Mouse (Mus musculus): ENCODE measurements at regions not wholly inside any gene's neighbourhood (a gene's known extent, or its start where the extent isn't known, plus 50 kb on each side); places are given as distances from the start of the nearest gene placed in this dataset.

GRCm38 (mm10) chr11:32908723-32909411, 84.5 kb upstream of the Smim23 start:
- Histone ChIP-seq H3K4me3 (ENCODE audit: low read depth, low read length) (no peak overlapping the region), H3K27me3 (replicated peaks; ENCODE audit: control insufficient read depth, insufficient read depth, low read length) (no peaks in the 10 kb centered on the region), H3K9me3 (ENCODE audit: control insufficient read depth) (no peaks in the 10 kb centered on the region), H3K36me3 (ENCODE audit: control insufficient read depth, insufficient read depth) (no peaks in the 10 kb centered on the region), H3K9ac (ENCODE audit: low read depth, low read length) (no peak overlapping the region), H3K4me2 (replicated peaks; ENCODE audit: low read depth) (no peak overlapping the region), H3K4me1 (replicated peaks; ENCODE audit: control insufficient read depth, insufficient read depth, low read length) (no peaks in the 10 kb centered on the region), H3K27ac (ENCODE audit: low read depth, low read length) (no peak overlapping the region)
- no peak for ATAC-seq
- TF ChIP-seq CTCF (IDR thresholded peaks at IDR 0.05; ENCODE audit: low read depth) = no peak
- 82% methylated on average over 14 of the region's 14 CpGs for WGBS

GRCm38 (mm10) chr11:32907520-32908233, 83.3 kb upstream of the Smim23 start:
- Histone ChIP-seq H3K9ac (ENCODE audit: low read depth, low read length) (no peak overlapping the region), H3K27ac (ENCODE audit: low read depth, low read length) (no peak overlapping the region), H3K4me2 (replicated peaks; ENCODE audit: low read depth) (no peak overlapping the region), H3K27me3 (replicated peaks; ENCODE audit: control insufficient read depth, insufficient read depth, low read length) (no peaks in the 10 kb centered on the region), H3K4me3 (ENCODE audit: low read depth, low read length) (no peak overlapping the region), H3K4me1 (replicated peaks; ENCODE audit: control insufficient read depth, insufficient read depth, low read length) (no peaks in the 10 kb centered on the region), H3K9me3 (ENCODE audit: control insufficient read depth) (no peaks in the 10 kb centered on the region), H3K36me3 (ENCODE audit: control insufficient read depth, insufficient read depth) (no peaks in the 10 kb centered on the region)
- no peak for ATAC-seq
- WGBS = 42% methylated on average over 10 of the region's 10 CpGs
- no peak for TF ChIP-seq CTCF (IDR thresholded peaks at IDR 0.05; ENCODE audit: low read depth)

GRCm38 (mm10) chr11:32903970-32904369, 79.6 kb upstream of the Smim23 start:
- no peak overlapping the region for H3K4me3 ChIP-seq (ENCODE audit: low read depth, low read length)
- no peaks in the 10 kb centered on the region for H3K27me3 ChIP-seq (replicated peaks; ENCODE audit: control insufficient read depth, insufficient read depth, low read length)
- H3K9ac ChIP-seq (ENCODE audit: low read depth, low read length) = no peak overlapping the region
- no peak overlapping the region for H3K27ac ChIP-seq (ENCODE audit: low read depth, low read length)
- no peak for ATAC-seq
- no peak overlapping the region for H3K4me2 ChIP-seq (replicated peaks; ENCODE audit: low read depth)
- TF ChIP-seq CTCF (IDR thresholded peaks at IDR 0.05; ENCODE audit: low read depth) = no peak
- no peaks in the 10 kb centered on the region for H3K4me1 ChIP-seq (replicated peaks; ENCODE audit: control insufficient read depth, insufficient read depth, low read length)
- H3K36me3 ChIP-seq (ENCODE audit: control insufficient read depth, insufficient read depth) = no peaks in the 10 kb centered on the region
- no peaks in the 10 kb centered on the region for H3K9me3 ChIP-seq (ENCODE audit: control insufficient read depth)

DNA sequence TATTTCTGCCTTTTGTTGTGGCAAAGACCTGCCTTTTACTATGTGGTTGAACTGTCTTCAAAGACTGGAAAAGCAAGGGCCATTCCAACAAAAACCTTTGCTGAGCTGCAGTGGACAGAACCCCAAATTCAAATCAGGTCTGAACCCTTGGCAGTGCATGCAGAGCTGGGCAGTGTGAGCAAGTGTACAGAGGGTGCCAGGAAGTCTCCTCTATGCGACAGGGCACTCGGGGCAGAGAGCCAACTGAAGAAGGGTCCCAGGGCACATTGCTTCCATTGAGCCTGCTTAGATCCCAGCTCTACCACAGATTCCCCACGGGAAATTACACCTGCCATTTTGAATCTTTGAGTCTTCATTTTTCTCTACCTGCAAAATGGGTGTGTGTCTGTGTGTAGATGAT, 79.0 kb upstream of the Smim23 start:
- Histone ChIP-seq H3K9me3 (ENCODE audit: control insufficient read depth) (no peaks in the 10 kb centered on the region), H3K4me3 (ENCODE audit: low read depth, low read length) (no peak overlapping the region), H3K36me3 (ENCODE audit: control insufficient read depth, insufficient read depth) (no peaks in the 10 kb centered on the region), H3K9ac (ENCODE audit: low read depth, low read length) (no peak overlapping the region), H3K27ac (ENCODE audit: low read depth, low read length) (no peak overlapping the region), H3K4me1 (replicated peaks; ENCODE audit: control insufficient read depth, insufficient read depth, low read length) (no peaks in the 10 kb centered on the region), H3K27me3 (replicated peaks; ENCODE audit: control insufficient read depth, insufficient read depth, low read length) (no peaks in the 10 kb centered on the region), H3K4me2 (replicated peaks; ENCODE audit: low read depth) (no peak overlapping the region)
- TF ChIP-seq CTCF (IDR thresholded peaks at IDR 0.05; ENCODE audit: low read depth) = no peak
- ATAC-seq = no peak
- WGBS = 64% methylated on average over 3 of the region's 3 CpGs

GRCm38 (mm10) chr11:32902923-32903322, 78.5 kb upstream of the Smim23 start:
- Histone ChIP-seq H3K36me3 (ENCODE audit: control insufficient read depth, insufficient read depth) (no peaks in the 10 kb centered on the region), H3K9me3 (ENCODE audit: control insufficient read depth) (no peaks in the 10 kb centered on the region), H3K4me2 (replicated peaks; ENCODE audit: low read depth) (no peak overlapping the region), H3K27me3 (replicated peaks; ENCODE audit: control insufficient read depth, insufficient read depth, low read length) (no peaks in the 10 kb centered on the region), H3K9ac (ENCODE audit: low read depth, low read length) (no peak overlapping the region), H3K27ac (ENCODE audit: low read depth, low read length) (no peak overlapping the region), H3K4me3 (ENCODE audit: low read depth, low read length) (no peak overlapping the region), H3K4me1 (replicated peaks; ENCODE audit: control insufficient read depth, insufficient read depth, low read length) (no peaks in the 10 kb centered on the region)
- ATAC-seq = no peak
- no peak for TF ChIP-seq CTCF (IDR thresholded peaks at IDR 0.05; ENCODE audit: low read depth)
- 49% methylated on average over 9 of the region's 10 CpGs for WGBS

DNA sequence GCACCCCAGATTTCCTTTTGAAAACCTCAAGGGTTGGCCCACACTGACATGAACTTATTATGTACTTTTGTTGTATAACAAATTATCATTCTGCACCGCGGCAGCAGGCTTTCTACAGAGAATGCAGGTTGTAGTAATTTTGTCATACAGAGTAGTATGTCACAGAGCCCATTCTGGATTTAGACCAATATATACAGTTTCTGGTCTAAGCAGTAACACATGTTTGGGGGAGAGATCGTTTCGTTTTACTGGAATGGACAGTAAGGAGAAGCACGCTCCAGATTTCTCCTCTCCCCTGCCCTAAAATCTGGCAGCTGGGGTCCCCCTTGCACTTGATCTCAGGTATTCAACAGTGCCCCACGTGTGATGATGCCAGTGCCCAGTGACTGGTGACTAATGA, 76.0 kb upstream of the Smim23 start:
- H3K27me3 ChIP-seq (replicated peaks; ENCODE audit: control insufficient read depth, insufficient read depth, low read length) = no peaks in the 10 kb centered on the region
- no peak overlapping the region for H3K4me2 ChIP-seq (replicated peaks; ENCODE audit: low read depth)
- no peak for TF ChIP-seq CTCF (IDR thresholded peaks at IDR 0.05; ENCODE audit: low read depth)
- H3K4me1 ChIP-seq (replicated peaks; ENCODE audit: control insufficient read depth, insufficient read depth, low read length) = no peaks in the 10 kb centered on the region
- ATAC-seq = no peak
- H3K9me3 ChIP-seq (ENCODE audit: control insufficient read depth) = no peaks in the 10 kb centered on the region
- H3K27ac ChIP-seq (ENCODE audit: low read depth, low read length) = no peak overlapping the region
- no peak overlapping the region for H3K4me3 ChIP-seq (ENCODE audit: low read depth, low read length)
- no peaks in the 10 kb centered on the region for H3K36me3 ChIP-seq (ENCODE audit: control insufficient read depth, insufficient read depth)
- WGBS = 62% methylated on average over 6 of the region's 6 CpGs
- no peak overlapping the region for H3K9ac ChIP-seq (ENCODE audit: low read depth, low read length)

Measured in intestine, postnatal 0 days (tissue).